ENCODE assay signal across 16 mouse cellular contexts in genomic region chr8:115143530-115144320, GRCm38 (mm10).
DNase-seq lines count a peak whose midpoint lies in the region; ATAC-seq and TF ChIP-seq lines count a peak whose summit lies in the region.
"Had no signal": no experiment of that assay in that cellular context is flagged by ENCODE, and none has a peak within 500 bp of the region (broad histone marks: within the 10 kb centered on the region; RNA-seq: fewer than 3 reads in every experiment).

No protein-coding gene starts in this region.

- H3K4me3 ChIP-seq in heart, embryonic 11.5 days (ENCODE audit: low read depth, low read length) = no peak overlapping the region
- H3K4me3 ChIP-seq in kidney, postnatal 0 days (replicated peaks; ENCODE audit: low read depth, low read length) = no peak overlapping the region
- H3K4me3 ChIP-seq in lung, postnatal 0 days (ENCODE audit: low read depth, low read length) = no peak overlapping the region
- no peak overlapping the region for H3K4me3 ChIP-seq in forebrain, embryonic 12.5 days (replicated peaks)
- H3K4me3 ChIP-seq: heart, embryonic 15.5 days; liver, embryonic 15.5 days; neural tube, embryonic 15.5 days had no signal

- no peak overlapping the region for H3K27ac ChIP-seq in heart, embryonic 11.5 days (ENCODE audit: low read depth, low read length)
- no peak overlapping the region for H3K27ac ChIP-seq in kidney, postnatal 0 days
- H3K27ac ChIP-seq in lung, postnatal 0 days (ENCODE audit: low read length) = no peak overlapping the region
- no peak overlapping the region for H3K27ac ChIP-seq in forebrain, embryonic 12.5 days
- H3K27ac ChIP-seq: heart, embryonic 15.5 days; liver, embryonic 15.5 days; neural tube, embryonic 15.5 days had no signal

- H3K4me1 ChIP-seq in heart, embryonic 11.5 days (ENCODE audit: control insufficient read depth, insufficient read depth, low read length) = peaks cover 4% of the 10 kb centered on the region; the same call in 1 of the 2 replicates
- H3K4me1 ChIP-seq in kidney, postnatal 0 days (replicated peaks; ENCODE audit: insufficient read depth, low read length) = 0 out of 2 replicates have a peak, but pooled peaks cover 4% of the 10 kb centered on the region
- no peaks in the 10 kb centered on the region for H3K4me1 ChIP-seq in lung, postnatal 0 days (ENCODE audit: insufficient read depth, low read depth, low read length)
- peaks cover 29% of the 10 kb centered on the region for H3K4me1 ChIP-seq in forebrain, embryonic 12.5 days
- H3K4me1 ChIP-seq: liver, embryonic 15.5 days had no signal

- no peak for ATAC-seq in heart, embryonic 11.5 days (replicated peaks; ENCODE audit: insufficient number of reproducible peaks, low FRiP score, low TSS enrichment)
- peak; percentile 25; the same call in 1 of the 2 replicates for ATAC-seq in granulocyte monocyte progenitor cell, adult 5-6 weeks (replicated peaks; ENCODE audit: poor library complexity, severe bottlenecking)
- ATAC-seq in kidney, postnatal 0 days (replicated peaks; ENCODE audit: low FRiP score, low read depth) = peak; percentile 69
- no peak for ATAC-seq in lung, postnatal 0 days
- ATAC-seq in forebrain, embryonic 12.5 days (ENCODE audit: low FRiP score) = no peak

- peak; percentile 82 for DNase-seq in heart, adult 11 months
- DNase-seq in Muller cell, postnatal 12 days (ENCODE audit: inconsistent ontology term) = peak; percentile 50
- DNase-seq in kidney, postnatal 0 days (ENCODE audit: low spot score) = peak; percentile 71
- DNase-seq in lung, postnatal 0 days (ENCODE audit: low spot score) = no peak
- no peak for DNase-seq in right cerebral cortex, adult 2 months (ENCODE audit: low spot score in 2 of 2)
- DNase-seq: adrenal gland, adult 8-10 months; cerebellum, adult 9-11 months; gastrocnemius, postnatal 14 days; lung, postnatal 4 days; thymus, adult 2 months had no signal

- H3K36me3 ChIP-seq in heart, embryonic 11.5 days (ENCODE audit: control insufficient read depth, insufficient read depth, low read length) = no peaks in the 10 kb centered on the region
- H3K36me3 ChIP-seq in kidney, postnatal 0 days (ENCODE audit: insufficient read depth, low read length) = no peaks in the 10 kb centered on the region
- H3K36me3 ChIP-seq in lung, postnatal 0 days (ENCODE audit: insufficient read depth, low read length) = no peaks in the 10 kb centered on the region
- no peaks in the 10 kb centered on the region for H3K36me3 ChIP-seq in forebrain, embryonic 12.5 days (replicated peaks)
- H3K36me3 ChIP-seq: heart, embryonic 15.5 days; liver, embryonic 15.5 days; neural tube, embryonic 15.5 days had no signal

- H3K4me2 ChIP-seq in heart, embryonic 11.5 days = no peak overlapping the region
- no peak overlapping the region for H3K4me2 ChIP-seq in kidney, postnatal 0 days (ENCODE audit: low read length)
- H3K4me2 ChIP-seq in lung, postnatal 0 days (replicated peaks; ENCODE audit: low read depth, low read length) = no peak overlapping the region
- no peak overlapping the region for H3K4me2 ChIP-seq in forebrain, embryonic 12.5 days
- H3K4me2 ChIP-seq: heart, embryonic 15.5 days; liver, embryonic 15.5 days; neural tube, embryonic 15.5 days had no signal

- 0 out of 2 replicates have a peak, but pooled peaks cover 2% of the 10 kb centered on the region for H3K27me3 ChIP-seq in heart, embryonic 11.5 days (ENCODE audit: control insufficient read depth, insufficient read depth, low read length)
- H3K27me3 ChIP-seq in kidney, postnatal 0 days (ENCODE audit: insufficient read depth, low read length) = no peaks in the 10 kb centered on the region
- no peaks in the 10 kb centered on the region for H3K27me3 ChIP-seq in lung, postnatal 0 days (replicated peaks; ENCODE audit: insufficient read depth, low read length)
- H3K27me3 ChIP-seq in forebrain, embryonic 12.5 days = peaks cover 57% of the 10 kb centered on the region
- H3K27me3 ChIP-seq: heart, embryonic 15.5 days; liver, embryonic 15.5 days had no signal

- TF ChIP-seq CTCF in kidney, postnatal 0 days (IDR thresholded peaks at IDR 0.05; ENCODE audit: low read depth) = no peak
- no peak for TF ChIP-seq CTCF in lung, postnatal 0 days (IDR thresholded peaks at IDR 0.05)

- no peaks in the 10 kb centered on the region for H3K9me3 ChIP-seq in heart, embryonic 11.5 days (replicated peaks; ENCODE audit: control insufficient read depth, low read length)
- H3K9me3 ChIP-seq in kidney, postnatal 0 days (replicated peaks; ENCODE audit: low read length) = no peaks in the 10 kb centered on the region
- no peaks in the 10 kb centered on the region for H3K9me3 ChIP-seq in lung, postnatal 0 days (ENCODE audit: low read length)
- H3K9me3 ChIP-seq in forebrain, embryonic 12.5 days = no peaks in the 10 kb centered on the region
- H3K9me3 ChIP-seq: heart, embryonic 15.5 days; liver, embryonic 15.5 days; neural tube, embryonic 15.5 days had no signal

- no peak for TF ChIP-seq EP300 in lung, postnatal 0 days (IDR thresholded peaks at IDR 0.05)

- no peak overlapping the region; the same call in 1 of the 2 replicates for H3K9ac ChIP-seq in heart, embryonic 11.5 days (ENCODE audit: low read depth, low read length)
- H3K9ac ChIP-seq in kidney, postnatal 0 days (ENCODE audit: low read depth, low read length) = no peak overlapping the region
- H3K9ac ChIP-seq in lung, postnatal 0 days (replicated peaks; ENCODE audit: low read depth) = no peak overlapping the region
- H3K9ac ChIP-seq in forebrain, embryonic 12.5 days = no peak overlapping the region
- H3K9ac ChIP-seq: heart, embryonic 15.5 days; liver, embryonic 15.5 days; neural tube, embryonic 15.5 days had no signal

- WGBS in heart, embryonic 11.5 days (ENCODE audit: insufficient replicate concordance) = 49% methylated on average over 9 of the region's 9 CpGs
- WGBS in kidney, postnatal 0 days = 27% methylated on average over 9 of the region's 9 CpGs
- WGBS in lung, postnatal 0 days = 53% methylated on average over 9 of the region's 9 CpGs
- 56% methylated on average over 9 of the region's 9 CpGs for WGBS in forebrain, embryonic 12.5 days

Comparison
In these comparisons a context has a peak if more than half of its experiments do, and no peak if none do; other contexts are left out.
1. DNase-seq: peak in heart, adult 11 months (single experiment), Muller cell, postnatal 12 days (single experiment) and kidney, postnatal 0 days (single experiment); none in lung, postnatal 0 days (single experiment) and right cerebral cortex, adult 2 months (0 of 2).
2. ATAC-seq: peak in granulocyte monocyte progenitor cell, adult 5-6 weeks (single experiment) and kidney, postnatal 0 days (single experiment); none in heart, embryonic 11.5 days (single experiment), lung, postnatal 0 days (single experiment) and forebrain, embryonic 12.5 days (single experiment).